Mouse (Mus musculus): ENCODE measurements around the gene Col25a1.

Col25a1 gene

DNA sequence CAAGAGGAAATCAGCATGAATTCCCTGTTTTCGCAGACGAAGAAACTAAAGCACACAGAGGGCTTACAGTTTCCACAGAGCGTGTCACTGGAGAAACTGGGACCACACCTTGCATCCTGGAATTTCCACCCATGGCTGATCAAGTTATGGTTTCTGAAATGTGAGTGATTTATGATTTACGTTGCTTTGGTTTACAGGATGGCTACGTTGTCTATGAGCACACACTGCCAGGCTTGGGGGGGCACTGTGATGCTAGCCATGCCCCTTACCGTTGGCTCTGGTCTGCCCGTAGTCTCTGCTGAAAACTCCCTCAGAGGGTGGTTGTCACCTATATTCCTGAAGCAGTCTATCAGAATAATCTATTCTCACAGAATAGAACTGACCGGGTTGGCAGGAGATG, at the start of gene Col25a1:
Col25a1 (plus strand) TSS at position 301 of the 400 bp plus-strand sequence.
- no peak for DNase-seq (ENCODE audit: low spot score)

DNA sequence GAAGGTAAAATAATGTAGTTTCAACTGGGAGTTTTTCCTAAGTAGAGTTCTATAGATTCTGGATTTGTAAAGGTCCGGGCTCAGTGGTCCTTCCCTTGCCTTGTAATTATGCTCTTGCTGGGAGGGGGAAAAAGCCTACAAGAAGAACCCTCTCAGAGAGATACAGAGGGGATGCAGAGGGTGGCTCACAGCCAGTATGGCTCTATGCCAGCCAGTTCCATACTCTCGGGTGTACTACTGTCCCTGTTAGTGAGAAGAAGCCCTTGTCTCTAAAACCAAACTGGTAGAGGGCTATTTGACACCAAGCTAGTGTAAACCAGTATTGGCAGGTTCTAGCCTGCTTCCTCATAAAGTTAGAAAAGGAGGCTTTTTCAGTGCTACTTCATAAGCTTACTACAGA, 48.0 kb upstream of the Col25a1 start:
- no peak for DNase-seq (ENCODE audit: low spot score)

DNA sequence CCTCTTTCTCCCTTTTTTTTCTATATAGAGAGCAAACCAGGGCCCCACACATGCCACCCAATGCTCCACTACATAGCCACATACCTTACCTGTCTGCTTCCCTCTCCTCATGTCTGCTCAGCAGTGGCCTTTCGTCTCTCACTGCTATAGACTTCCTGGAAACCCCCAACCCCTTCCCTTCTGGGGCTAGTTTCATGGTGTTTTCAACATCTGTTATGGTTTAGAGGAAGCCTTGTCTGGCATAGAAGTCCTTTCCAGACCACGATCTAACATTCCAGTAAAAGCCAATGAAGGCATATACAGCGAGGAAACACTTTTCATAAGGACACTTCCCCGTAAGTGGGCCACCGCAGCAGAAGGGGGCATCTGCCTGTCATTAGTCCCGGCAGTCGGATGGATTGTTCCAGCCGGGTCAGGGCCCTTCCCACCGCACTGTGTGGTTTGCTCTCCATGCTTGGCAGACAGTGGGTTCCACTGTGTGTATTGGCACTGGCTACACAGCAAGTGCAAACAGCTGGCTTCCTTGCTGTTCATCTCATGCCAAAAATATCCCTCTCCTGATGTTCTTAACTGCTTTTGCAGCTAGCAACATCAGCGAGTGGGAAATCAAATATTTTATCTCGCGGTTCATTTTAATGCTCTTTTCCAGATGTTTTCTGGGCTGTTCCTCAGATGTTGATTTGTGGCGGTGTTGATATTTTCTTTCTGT, 44.8 kb upstream of the Col25a1 start:
- no peak for DNase-seq (ENCODE audit: low spot score)

DNA sequence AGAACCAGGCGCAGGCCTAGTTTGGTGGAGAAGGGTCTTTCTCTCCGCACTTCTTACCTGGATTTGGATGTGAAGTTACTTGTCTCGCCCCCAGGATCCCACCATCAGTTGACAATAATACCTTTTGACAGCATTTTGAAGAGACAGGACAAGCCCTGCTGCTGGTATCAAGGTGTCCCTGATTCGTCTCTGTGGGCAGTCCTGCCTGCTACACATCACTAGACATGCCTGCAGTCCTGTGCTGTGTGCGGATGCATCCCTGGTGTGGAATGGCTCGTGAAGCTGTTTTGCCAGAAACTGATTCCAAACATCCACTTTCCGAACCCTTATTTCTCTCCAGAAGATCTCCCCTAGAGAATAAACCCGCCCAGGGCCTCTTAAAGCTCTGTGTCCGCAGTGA, 43.8 kb upstream of the Col25a1 start:
- no peak for DNase-seq (ENCODE audit: low spot score)

DNA sequence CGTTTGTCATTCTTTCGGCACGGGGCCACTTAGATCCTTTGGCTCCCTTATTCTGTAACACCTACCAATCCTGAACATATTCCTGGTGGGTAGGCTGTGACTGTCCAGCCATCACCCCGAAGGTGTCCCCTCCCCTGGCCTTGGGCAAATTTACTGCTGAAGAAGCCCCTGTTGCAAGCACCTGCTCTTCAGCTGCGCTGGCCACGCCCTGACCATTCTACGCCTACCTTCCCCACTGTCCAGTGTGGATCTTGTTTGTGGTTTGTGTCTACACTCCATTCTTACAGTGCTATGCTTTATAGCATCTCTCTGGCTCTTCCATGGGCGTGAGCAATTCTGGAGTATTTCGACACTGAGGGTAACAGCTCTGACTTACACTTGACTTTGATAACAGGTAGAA, 42.6 kb upstream of the Col25a1 start:
- no peak for DNase-seq (ENCODE audit: low spot score)

DNA sequence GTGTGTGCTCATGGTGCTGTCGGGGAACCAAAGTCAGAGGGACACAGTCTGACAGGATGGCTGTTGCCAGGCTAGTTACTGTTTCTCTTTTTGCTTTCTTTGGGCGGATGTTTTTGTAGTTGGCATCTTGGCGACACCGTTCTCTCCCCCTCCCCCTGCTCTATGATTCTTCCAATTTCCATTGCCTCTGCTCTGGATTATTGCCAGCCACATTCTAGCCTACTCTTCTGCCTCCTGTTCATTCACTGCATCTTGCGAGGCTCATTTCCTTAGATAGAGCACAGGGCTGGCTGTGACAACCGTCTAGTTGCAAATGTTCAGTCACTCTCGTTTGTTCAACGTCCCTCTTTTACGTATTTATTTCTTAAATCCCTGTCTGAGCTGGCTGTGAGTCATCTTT, 40.8 kb upstream of the Col25a1 start:
- no peak for DNase-seq (ENCODE audit: low spot score)

DNA sequence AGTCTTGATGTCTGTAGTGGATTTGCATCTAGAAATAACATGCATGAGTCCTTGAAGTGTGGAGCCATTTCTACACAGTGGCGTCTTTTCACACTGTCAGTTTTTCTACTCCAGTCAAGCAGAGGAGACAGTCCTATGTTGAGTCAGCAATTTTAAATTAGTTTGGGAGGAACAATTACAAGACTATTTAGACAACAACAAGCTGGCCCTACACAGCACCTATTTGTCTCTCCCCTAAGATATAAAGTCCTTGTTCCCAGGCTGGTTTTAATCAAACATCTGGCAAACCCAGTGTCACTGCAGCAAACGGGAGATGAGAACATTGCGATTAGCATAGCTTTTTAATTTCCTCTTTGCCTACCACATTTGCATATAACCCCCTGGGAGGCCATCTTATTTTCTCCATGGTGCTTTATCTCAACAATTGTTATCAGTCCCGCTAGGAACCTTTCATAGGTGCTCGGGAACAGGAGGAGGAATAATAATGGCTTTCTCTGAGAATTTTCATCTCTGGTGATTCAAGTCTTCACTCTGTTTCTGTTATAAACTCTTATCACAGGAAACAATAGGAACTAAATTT, 37.1 kb upstream of the Col25a1 start:
- no peak for DNase-seq (ENCODE audit: low spot score)

DNA sequence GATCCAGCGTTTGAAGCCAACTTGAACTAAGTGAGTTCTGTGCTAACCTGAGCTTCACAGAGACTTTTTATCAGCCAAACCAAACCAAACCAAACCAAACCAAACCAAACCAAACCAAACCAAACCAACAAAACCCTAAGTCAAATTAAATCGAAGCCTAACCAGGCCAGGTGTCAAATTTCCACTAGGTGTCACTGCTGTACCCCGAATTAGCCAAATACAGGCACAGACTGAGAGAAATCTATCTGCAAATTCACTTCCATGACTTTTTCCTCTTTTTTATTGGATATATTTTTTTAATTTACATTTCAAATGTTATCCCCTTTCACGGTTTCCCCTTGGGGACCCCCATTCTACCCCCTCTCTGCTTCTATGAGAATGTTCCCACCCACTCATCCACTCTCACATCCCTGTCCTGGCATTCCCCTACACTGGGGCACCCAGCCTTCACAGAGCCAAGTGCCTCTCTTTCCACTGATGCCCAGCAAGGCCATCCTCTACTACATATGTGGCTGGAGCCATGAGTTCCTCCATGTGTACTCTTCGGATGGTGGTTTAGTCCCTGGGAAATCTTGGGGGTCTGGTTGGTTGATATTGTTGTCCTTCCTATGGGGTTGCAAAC, 36.0 kb upstream of the Col25a1 start:
- DNase-seq (ENCODE audit: low spot score), result peak; percentile 40

DNA sequence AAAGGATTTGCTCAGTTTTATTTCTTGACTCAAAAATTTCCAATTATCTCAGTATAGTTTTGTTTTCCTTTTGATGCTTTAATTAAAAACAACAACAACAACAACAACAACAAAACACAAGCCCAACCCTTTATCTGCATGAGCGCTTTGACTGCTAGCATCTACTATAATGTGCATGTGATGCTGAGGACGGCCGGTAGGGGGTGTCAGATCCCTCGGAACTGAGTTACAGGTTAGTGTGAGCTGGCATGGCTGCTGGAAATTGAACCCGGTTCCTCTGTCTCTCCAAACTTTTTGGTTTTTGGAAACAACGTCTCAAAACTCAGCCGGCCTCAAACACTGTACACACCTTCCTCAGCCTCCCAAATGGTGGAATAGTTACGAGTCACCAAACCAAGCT, 27.8 kb upstream of the Col25a1 start:
- peak; percentile 12 for DNase-seq (ENCODE audit: low spot score)

DNA sequence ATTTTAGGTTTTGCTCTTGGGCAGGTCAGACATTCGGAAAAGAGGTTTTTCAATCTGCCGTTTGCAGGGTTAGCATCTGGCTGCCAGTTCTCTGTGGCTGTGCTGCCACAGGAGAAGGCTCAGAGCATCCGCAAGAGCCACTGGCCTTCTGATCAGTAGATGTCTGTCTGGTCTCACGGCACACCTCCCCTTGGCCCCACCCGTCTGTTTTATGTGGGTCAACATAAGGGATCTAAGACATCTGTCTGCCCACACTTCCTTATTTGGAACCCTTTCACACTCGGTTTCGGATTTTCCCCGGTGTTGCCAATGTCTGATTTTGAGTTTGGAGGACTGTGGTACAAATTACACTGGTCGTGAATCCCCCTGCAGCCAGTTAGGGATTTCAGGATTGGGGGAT, 26.8 kb upstream of the Col25a1 start:
- DNase-seq (ENCODE audit: low spot score), result no peak

DNA sequence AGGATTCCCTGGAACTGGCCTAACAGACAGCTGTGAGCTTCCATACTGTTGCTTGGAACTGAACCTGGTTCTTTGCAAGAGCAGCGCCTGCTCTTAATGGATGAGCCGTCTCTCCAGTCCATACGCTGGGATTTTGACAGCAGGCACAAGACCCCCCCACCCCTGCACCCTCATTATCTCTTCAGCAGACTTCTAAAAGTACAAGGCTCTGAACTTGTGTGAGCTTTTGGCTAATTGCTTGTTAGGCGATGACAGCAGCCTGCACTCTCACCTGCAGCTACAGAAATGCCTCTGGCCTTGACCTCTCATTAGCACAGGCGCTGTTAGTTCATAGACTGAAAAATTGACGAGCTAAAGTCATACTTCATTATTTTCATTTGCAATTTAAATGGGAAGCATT, 14.4 kb upstream of the Col25a1 start:
- DNase-seq (ENCODE audit: low spot score), result no peak

DNA sequence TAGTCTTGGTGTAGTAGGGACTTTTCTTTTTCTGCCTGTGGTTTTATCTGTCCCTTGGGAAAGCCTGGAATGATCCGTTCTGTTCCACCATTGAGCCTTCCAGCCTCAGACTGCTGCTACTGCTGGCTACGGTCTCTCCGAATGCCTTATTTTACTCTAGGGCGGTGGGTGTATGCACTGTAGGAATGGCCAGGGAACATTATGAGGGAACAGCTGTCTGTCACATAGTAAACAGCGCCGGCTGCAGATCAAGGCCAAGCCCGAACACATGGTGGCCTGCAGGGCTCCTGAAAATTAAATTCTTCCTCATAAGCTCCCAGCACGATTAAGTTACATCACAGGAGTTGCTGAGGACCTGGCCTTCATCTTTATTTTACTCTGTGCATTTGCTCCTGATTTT, 3.5 kb upstream of the Col25a1 start:
- no peak for DNase-seq (ENCODE audit: low spot score)

DNA sequence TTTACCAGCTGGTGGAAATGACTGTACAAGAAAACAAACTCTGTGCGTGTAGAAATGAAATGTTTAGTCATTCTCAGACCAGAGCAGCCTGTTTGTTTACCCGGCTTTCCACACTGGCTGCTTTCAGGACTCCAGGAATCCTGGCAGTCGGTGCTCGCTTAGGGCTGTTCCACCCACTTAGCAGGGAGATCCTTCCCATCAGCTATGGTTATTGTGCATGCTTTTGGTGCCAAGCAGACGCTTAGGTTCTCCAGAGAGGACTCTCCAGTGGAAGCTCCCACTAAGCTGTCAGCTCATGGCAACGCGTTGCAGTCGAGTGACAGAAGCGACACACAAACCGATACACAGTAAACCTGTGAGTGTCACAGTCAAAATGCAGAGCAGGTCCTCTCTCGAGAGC, 2.7 kb upstream of the Col25a1 start:
- no peak for DNase-seq (ENCODE audit: low spot score)

DNA sequence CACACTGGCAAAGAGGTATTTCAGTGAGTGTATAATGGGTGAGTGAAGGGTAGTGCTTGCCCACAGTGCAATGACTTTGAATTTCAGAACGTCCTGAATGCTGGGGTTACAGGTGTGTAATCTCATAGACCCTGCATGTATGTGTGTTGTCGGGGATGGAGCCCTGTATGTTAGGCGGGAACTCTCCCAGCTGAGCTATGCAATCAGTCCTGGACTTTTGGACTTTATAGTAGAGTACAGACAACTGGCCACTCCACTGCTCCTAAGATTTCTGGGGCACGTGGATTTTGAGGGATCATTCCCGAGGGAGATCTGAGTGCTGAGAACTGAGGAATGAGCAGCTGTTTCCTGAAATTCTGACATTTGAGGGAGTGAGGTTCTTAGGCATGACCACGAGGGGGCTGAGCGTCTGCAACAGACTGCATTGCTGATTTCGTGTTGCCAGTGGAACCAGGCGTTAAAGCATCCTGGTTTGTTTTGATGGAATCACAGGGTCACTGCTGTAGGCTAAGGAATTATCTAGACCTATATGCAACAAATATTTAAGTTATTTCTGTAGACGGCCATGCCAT, 1.6 kb upstream of the Col25a1 start:
- DNase-seq (ENCODE audit: low spot score), result no peak

DNA sequence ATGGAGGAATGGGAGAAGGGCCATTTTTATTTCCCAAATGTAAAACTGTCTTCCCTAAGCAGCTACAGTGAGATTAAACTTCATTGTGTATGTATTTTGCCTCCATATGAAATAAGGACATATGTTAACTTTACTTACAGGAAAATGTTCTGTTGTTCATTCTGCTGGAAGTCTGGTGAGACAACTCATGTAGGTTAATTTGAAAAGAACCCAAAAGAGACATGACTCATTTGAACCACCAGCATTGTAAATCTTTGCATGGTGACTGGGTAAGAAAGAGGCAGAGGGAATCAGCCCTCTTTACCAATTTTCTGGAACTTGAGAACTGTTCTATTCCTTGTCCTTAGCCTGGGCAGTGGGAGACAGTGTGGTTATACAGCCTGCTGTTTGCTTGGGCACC, 5.9 kb downstream of the Col25a1 start:
- DNase-seq (ENCODE audit: low spot score), result no peak

DNA sequence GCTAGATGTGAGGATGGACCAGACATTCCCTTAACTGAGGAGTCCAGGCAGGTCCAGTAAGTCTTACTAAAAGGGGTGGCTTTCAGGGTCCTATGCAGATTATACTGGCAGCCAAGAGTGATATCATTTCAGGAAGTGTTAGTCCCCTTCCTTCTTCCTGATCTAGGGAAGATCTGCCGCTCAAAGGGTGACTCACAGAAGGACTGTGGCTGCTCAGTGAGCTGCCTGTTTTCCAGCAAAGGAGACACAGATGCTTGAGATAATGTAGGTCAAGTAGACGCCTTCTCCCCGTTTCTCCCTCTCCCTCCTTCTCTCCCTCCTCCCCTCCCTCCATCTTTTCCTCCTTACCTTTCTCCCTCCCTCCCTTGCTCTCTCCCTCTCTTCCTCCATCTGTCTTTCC, 6.3 kb downstream of the Col25a1 start:
- DNase-seq (ENCODE audit: low spot score), result no peak

DNA sequence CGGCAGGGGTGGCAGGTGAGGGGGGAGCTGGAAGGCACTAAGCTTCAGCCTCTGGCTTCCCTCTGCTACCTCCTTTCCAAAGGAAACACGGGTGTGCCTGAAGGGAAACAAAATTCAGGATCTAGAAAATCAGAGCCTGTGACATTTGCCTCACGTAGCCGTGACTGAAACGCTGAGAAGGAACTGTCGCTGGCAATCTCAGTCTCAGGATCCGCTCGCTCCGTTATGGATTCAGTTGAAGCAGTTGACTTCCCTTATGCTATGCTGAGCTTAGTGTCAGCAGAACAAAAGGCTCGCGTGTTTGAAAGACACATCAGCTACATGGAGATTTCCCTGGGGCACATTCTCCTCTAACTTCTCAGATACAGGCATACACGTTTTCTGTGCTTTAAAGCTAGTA, 14.6 kb downstream of the Col25a1 start:
- DNase-seq (ENCODE audit: low spot score), result no peak

DNA sequence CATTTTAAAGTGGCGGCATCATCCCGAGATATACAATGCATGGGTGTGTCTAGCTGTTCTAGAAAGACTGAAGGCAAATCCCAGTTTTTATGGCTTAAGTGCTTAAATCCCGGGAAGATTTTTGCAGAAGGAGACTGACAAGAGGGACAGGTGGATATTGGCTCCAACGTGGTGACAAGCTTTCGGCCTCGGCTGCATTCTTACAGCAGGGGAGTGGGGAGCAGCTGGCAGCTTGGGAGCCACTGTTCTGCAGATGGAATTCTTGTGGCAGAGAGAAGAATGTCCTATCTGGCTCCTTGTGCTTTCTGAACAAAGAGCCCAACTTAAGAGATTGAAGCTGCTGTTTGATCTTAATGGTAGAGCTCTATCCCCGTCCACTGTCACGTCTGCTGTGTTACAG, 16.5 kb downstream of the Col25a1 start:
- DNase-seq (ENCODE audit: low spot score), result no peak

DNA sequence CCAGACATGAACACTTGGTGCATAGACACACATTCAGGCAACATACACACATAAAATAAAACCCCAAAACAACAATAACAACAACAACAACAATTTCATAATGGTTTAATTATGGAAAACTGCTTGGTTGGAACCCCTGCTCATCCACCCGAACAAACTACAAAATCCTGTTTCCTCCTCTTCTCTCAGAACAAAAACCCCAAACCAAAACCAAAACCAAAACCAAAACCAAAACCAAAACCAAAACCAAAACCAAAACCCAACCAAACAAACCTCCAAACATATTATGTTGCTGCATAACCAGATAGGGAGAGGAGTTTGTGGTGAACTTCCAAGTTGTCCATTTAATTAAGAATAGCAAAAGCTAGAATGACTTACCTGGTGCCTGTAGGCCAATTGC, 17.9 kb downstream of the Col25a1 start:
- no peak for DNase-seq (ENCODE audit: low spot score)

DNA sequence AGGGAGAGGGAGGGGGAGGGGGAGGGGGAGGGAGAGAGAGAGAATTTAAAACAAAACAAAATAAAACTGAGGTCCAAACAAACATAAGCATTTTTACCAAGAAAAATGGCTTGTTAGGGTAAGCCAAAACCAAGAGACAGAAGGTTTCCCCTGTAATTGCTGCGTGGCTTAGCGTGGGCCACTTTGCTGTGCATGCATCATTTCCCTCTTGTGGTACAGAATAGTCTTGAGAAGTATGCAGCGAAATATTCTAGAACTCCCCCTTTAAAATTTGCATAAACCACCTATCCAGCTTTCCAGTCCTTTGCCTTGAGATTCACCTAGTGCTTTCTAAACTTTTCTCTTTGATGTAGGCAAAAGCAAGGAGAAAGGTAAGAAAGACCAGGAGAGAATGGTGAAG, 21.8 kb downstream of the Col25a1 start:
- DNase-seq (ENCODE audit: low spot score), result no peak

DNA sequence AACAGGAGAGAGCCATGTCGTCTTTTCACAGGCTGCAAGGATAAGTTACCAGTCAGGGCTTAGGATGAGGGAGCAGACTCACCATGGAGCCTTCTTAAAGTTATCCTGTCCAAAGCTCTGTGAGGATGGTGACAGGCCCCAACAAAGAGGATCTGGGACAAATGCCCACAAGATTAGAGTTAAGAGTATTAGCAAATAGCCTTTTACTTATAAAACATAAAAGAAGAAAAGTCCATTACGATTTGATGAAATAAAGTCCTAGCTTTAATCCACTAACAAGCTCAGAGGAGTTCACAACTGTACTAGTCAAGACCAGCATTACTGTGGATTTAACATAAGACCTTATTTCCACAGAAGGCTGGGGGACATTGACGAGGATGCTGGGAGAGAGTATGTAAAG, 26.2 kb downstream of the Col25a1 start:
- DNase-seq (ENCODE audit: low spot score), result no peak

DNA sequence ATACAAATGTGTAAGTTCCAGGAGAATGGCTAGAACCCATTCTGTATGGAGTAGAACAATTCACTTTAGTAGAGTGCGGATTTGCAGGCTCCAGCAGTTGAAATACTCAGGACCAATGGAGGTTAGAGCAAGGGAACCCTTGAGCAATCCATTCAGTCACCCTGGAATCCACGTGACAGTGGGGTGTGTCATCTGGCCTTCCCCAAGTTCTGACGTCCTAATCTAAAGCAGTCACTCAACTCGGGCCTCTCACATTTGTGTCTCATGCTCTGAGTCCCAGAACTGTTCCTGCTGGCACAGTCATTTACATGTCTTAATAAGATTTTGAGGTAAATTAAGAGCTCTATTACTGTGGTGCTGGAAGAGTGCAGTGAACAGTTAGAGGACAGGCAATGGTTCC, 28.6 kb downstream of the Col25a1 start:
- DNase-seq (ENCODE audit: low spot score), result no peak

DNA sequence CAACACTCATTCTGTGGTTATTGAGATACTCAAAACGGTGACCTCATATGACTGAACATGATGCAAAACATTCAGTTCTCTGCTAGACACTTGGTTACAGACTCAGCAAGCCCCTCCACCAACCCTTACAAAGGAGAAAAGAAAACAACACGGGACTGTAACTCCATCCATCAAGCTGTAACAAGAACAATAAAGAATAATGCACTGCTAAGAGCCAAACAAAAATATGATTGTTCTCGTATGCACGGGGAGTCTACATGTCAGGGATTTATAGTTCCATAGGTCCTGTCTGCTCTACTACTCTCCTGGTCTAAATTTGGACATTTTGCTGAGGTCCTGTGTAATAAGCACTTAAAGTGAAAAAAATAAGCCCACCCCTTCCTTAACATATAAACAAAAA, 29.6 kb downstream of the Col25a1 start:
- DNase-seq (ENCODE audit: low spot score), result no peak
